Mouse (Mus musculus) G1E-ER4 (cell line): ENCODE measurements around the gene Cntn1. TPM values are rescaled to one million over a fixed set of nuclear protein-coding genes. Genes with fewer than 3 reads are reported as not detected.

Source experiments
- GATA1 ChIP-seq: IDR thresholded peaks from one replicate; pipeline ENCODE4 v1.8.0; 2012; ENCODE audit warnings: low read length, inconsistent platforms
- polyA plus RNA-seq: library from polyadenylated mRNA; stranded (reverse); fragments of >175 nt; gene quantifications from 2 replicates; pipeline ENCODE4 v1.2.3, GENCODE M21; 2012

The Cntn1 gene
- polyA plus RNA-seq, 1 experiment = not detected

- no peak for TF ChIP-seq GATA1
Observed at GRCm38 (mm10) chr15:92190000-92190399, 139.0 kb downstream of the Cntn1 start.

- TF ChIP-seq GATA1 = no peak
Observed at GRCm38 (mm10) chr15:92200326-92200985, 149.5 kb downstream of the Cntn1 start.

- no peak for TF ChIP-seq GATA1
Observed at GRCm38 (mm10) chr15:92206695-92207094, 155.7 kb downstream of the Cntn1 start.

- TF ChIP-seq GATA1 = no peak
Observed at GRCm38 (mm10) chr15:92209778-92210177, 158.8 kb downstream of the Cntn1 start.

GRCm38 (mm10) chr15:92210486-92211235, 159.7 kb downstream of the Cntn1 start:
- TF ChIP-seq GATA1 = no peak

GRCm38 (mm10) chr15:92215841-92216240, 164.9 kb downstream of the Cntn1 start:
- no peak for TF ChIP-seq GATA1

- TF ChIP-seq GATA1 = no peak
Observed at GRCm38 (mm10) chr15:92221446-92221845, 170.5 kb downstream of the Cntn1 start.

GRCm38 (mm10) chr15:92231386-92231785, 180.4 kb downstream of the Cntn1 start:
- TF ChIP-seq GATA1 = no peak

GRCm38 (mm10) chr15:92235836-92236235, 184.9 kb downstream of the Cntn1 start:
- no peak for TF ChIP-seq GATA1

- TF ChIP-seq GATA1 = no peak
Observed at GRCm38 (mm10) chr15:92264980-92265707, 214.2 kb downstream of the Cntn1 start.

GRCm38 (mm10) chr15:92268341-92268740, 217.4 kb downstream of the Cntn1 start:
- TF ChIP-seq GATA1 = no peak

- TF ChIP-seq GATA1 = no peak
Observed at GRCm38 (mm10) chr15:92268741-92269322, 217.9 kb downstream of the Cntn1 start.

- TF ChIP-seq GATA1 = no peak
Observed at GRCm38 (mm10) chr15:92271801-92272365, 220.9 kb downstream of the Cntn1 start.

- no peak for TF ChIP-seq GATA1
Observed at GRCm38 (mm10) chr15:92276826-92277225, 225.9 kb downstream of the Cntn1 start.

- no peak for TF ChIP-seq GATA1
Observed at GRCm38 (mm10) chr15:92277984-92278383, 227.0 kb downstream of the Cntn1 start.

GRCm38 (mm10) chr15:92280966-92281365, 230.0 kb downstream of the Cntn1 start:
- no peak for TF ChIP-seq GATA1
